Mouse (Mus musculus) brain, embryonic 14.5 days (tissue): ENCODE measurements around the gene Hoxd12.

ENCODE experiments used
- CTCF ChIP-seq: fragments of 200-500 bp; IDR thresholded peaks from 2 replicates; pipeline ENCODE4 v1.5.1; 2012; ENCODE audit warnings: inconsistent platforms, mild to moderate bottlenecking, moderate library complexity, borderline replicate concordance; ENCODE audit not compliant: insufficient read depth, insufficient read length; ENCODE audit errors: extremely low read depth
- POLR2A ChIP-seq: fragments of 200-500 bp; IDR thresholded peaks from 2 replicates; pipeline ENCODE4 v1.6.1; 2012; ENCODE audit warnings: mild to moderate bottlenecking, inconsistent platforms, borderline replicate concordance; ENCODE audit not compliant: poor library complexity, insufficient read depth, insufficient read length, severe bottlenecking; ENCODE audit errors: extremely low read depth

DNA sequence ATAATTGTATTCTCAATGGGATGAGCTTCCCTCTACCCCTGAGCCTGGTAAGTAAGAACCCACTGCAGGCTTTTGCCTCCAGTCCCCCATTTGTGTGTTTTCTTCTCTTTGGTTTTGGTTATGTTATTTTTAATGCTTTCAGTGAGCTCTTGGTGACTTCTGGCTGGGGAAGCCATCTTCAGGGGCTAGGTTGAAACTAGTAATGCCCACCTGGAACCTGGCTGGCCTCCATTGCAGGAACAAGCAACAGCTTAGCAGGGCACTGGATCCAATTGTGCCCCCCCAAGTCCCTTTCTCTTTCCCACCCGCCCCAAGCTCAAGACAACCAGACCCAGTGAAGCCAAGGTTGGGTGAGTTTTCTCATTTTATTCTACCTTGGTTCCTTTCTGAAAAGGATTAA is 20.6 kb downstream of the Hoxd12 start:
- TF ChIP-seq POLR2A (no peak), CTCF (no peak)
